Mouse (Mus musculus) megakaryocyte, embryonic 14.5 days (primary cell): ENCODE measurements around the gene H2-T24.

ENCODE experiments used
- FLI1 ChIP-seq: IDR thresholded peaks from 2 replicates; pipeline ENCODE4 v1.6.1; 2012; ENCODE audit warnings: low read length, inconsistent platforms, mixed read lengths
- GATA1 ChIP-seq: IDR thresholded peaks from 3 replicates; pipeline ENCODE4 v1.6.1; 2012; ENCODE audit warnings: mixed read lengths, low read length, inconsistent platforms, borderline replicate concordance

DNA sequence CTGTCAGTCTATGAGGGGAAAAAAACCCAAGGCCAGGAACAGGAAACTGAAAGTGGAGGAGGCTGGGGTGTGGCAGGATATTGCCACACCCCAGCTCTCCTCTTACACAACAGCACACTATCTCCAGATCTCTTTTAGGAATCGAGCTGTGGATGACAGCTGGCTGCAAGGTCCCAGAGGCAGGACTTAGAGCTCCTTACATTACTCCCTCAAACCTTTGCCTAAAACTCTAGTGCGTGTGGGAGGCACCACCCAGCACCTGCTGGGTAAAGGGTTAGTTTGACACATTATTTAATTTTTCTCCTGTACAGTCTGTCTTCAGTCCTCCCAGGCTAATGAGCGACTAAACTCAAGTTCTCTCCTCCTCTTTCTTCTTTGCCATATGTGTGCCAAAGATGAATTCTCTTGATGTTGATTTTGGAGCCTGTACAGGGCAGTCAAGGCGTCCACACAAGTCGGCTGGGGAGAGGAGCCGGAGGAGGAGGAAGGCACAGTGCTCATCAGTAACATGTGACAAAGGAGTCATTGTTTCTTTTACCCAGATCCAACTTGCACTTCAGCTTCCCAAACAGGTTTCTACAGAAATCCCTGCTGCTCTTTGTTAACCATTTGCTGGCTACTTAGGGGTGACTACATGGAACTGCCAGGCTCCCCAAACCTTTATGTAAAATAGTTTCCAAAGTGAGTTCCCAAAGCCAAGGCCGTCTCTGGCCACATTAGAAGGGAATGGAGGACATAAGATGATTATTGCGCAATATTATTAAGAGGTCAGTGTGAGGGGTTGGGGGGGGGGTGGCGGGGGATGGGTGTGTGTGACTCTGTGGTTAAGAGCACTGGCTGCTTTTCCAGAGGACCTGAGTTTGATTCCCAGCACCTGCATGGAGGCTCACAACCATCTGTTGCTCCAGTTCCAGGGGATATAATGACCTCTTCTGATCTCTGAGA, 3.6 kb upstream of the H2-T24 start:
- no peak for TF ChIP-seq GATA1
- TF ChIP-seq FLI1, result no peak
